Mouse (Mus musculus) megakaryocyte, adult 5-6 weeks (primary cell): Measurements from ENCODE around the gene Ppp1ca. TPM values are rescaled to one million over a fixed set of nuclear protein-coding genes. Genes with fewer than 3 reads are reported as not detected.

Experiments used
- ATAC-seq: 2 replicates; pipeline ENCODE4 v1.8.0; 2016; ENCODE audit warnings: mild to moderate bottlenecking, inconsistent platforms; ENCODE audit not compliant: poor library complexity, severe bottlenecking
- total RNA-seq, 2 experiments: library from RNA; stranded (forward) in 1 of 2; stranded (reverse) in 1 of 2; fragments of 153-499, 151-499 nt in 1 of 2; fragments of 221-1000, 200-1000 nt in 1 of 2; gene quantifications; 2 replicates each; pipeline versions ENCODE4 v1.2.3 to v1.2.4; 2015 to 2017

The Ppp1ca gene
- total RNA-seq, 2 experiments from 2014 or later, result 536 to 705 TPM

GRCm38 (mm10) chr19:4229451-4230076 is 37.7 kb downstream of the Ppp1ca start:
- ATAC-seq, result no peak

DNA sequence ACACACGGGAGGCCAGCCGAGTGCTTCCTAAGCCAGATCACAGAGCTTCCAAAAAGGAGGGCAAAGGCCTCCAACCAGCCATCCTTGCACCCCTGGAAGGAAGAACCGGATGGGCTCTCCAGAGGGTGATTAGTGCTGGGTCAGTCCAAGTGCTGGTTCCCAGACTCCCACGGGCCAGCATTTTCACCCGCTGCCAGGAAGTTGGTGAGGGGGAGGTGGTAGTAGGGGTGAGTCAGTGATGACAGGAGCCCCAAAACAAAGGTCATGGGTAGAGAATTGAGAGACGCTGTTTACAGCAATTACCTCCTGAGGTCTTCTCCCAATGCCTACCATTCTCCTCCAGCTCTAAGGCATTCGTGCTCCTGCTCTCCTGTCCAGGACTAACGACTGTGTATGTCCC is 38.5 kb downstream of the Ppp1ca start:
- no peak for ATAC-seq

DNA sequence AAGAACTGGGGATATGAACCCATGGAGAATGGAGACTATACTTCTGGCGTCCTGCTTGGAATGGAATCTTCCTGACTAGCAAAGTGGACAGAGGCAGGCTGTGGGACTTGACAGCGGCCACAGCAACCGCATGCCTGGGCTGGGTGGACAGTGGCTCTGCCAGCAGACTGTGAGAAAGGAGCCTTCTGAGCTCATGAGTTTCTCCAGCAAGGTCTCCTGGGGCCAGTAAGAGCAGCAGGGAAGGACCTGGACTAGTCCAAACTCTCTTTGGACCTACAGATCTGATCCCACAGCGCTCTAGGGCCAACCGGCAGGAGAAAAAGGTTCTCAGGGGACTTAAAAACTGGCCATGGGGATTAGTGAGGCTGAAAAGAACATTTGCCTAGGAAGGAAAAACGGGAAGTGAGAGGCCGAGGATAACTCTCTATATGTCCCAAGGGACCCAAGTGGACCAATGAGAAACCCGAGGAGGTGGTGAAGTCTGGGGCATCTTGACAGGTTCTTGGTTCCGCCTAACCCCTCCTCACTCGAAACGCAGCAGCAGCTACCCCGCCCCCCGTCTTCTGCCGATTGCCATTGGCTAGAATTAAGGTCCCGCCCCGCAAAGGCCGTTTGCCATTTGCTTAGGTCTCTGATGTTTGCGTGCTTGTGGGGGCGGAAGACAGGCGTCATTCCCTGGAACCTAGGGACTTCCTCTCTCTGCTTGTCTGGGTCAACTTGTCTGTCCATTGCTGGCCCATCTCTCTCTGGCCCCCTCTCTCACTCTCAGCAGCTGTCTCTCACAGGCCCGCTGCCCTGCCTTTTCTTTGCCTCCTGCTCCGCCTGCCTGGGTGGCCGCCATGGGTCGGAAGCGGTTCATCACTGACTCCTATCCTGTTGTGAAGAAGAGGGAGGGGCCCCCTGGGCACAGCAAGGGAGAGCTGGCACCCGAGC is 39.7 kb downstream of the Ppp1ca start, which contains the start of gene Pold4:
Pold4 (plus strand) TSS at position 647 of the 933 bp plus-strand sequence.
- ATAC-seq, result peak; percentile 86

DNA sequence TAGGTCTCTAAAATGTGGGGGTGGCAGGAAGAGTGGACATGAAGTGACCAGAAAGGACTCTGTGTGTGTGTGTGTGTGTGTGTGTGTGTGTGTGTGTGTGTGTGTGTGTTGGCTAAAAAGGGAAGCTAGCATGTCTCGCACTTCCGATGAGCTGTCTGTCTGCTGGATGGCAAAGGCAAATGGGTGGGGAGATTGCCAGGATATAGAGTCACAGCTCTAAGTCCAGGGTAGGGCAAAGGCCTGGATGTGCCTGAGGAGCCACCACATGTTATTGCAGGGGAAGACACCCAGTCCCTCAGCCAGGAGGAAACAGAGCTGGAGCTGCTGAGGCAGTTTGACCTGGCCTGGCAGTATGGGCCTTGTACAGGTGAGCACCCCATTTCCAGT is 40.3 kb downstream of the Ppp1ca start:
- ATAC-seq, result peak; percentile 44

DNA sequence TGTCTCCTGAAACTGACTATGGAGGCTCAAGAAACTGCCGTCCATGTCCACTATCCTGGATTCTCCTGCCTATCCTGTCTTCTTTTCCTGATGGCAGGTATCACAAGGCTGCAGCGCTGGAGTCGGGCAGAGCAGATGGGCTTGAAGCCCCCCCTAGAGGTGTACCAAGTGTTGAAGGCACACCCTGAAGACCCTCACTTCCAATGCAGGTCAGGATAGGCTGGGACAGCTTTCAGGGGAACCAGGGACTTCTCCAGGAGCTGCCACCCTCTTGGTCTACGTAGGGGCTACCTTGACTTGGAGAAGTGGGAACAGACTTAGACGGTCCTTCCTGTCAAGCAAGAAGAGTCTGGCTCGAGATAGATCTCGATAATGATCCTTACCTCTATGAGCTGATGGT is 40.8 kb downstream of the Ppp1ca start:
- no peak for ATAC-seq

GRCm38 (mm10) chr19:4234548-4234947 is 42.7 kb downstream of the Ppp1ca start:
- ATAC-seq, result no peak

GRCm38 (mm10) chr19:4240247-4240668 is 48.4 kb downstream of the Ppp1ca start:
- no peak for ATAC-seq

DNA sequence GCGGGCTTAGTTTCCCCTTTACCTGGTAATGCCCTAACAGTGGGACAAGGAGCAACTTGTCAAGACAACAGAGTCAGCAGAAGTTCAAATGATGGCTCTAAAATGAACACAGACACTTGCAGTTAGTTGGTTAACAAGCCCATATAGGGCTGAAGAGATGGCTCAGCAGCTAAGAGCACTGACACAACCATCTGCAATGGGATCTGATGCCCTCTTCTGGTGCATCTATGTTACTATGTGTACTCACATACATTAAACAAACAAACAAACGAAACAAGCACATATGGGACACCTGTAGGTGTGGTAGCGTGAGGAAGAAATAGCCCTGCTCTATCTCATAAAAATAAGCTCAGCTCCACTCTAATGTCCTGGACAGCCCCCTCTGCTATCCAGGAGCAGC is 50.6 kb downstream of the Ppp1ca start:
- ATAC-seq, result no peak

GRCm38 (mm10) chr19:4244775-4245174 is 52.9 kb downstream of the Ppp1ca start:
- ATAC-seq, result no peak

Other genes starting within 250 kb of the Ppp1ca start
Only the 30 nearest of the 31 such genes appear.
- gene Aldh3b3, start 233.4 kb upstream of the Ppp1ca start, total RNA-seq (2015), result 1.4 and 2.7 TPM in 2 replicates
- gene Aldh3b3, start 233.4 kb upstream of the Ppp1ca start, total RNA-seq (2017), result 2.4 TPM in 2 replicates
- 0.18 and 2.2 TPM in 2 replicates for gene Aldh3b2, start 219.7 kb upstream of the Ppp1ca start, total RNA-seq (2015)
- gene Aldh3b2, start 219.7 kb upstream of the Ppp1ca start, total RNA-seq (2017), result 0.28 and 0.55 TPM in 2 replicates
- gene Acy3, start 205.5 kb upstream of the Ppp1ca start, total RNA-seq (2015), result 0.51 and 0.62 TPM in 2 replicates
- gene Acy3, start 205.5 kb upstream of the Ppp1ca start, total RNA-seq (2017), result not detected in 2 replicates
- not detected in 2 replicates for gene Tbx10, start 199.3 kb upstream of the Ppp1ca start, total RNA-seq (2015)
- gene Tbx10, start 199.3 kb upstream of the Ppp1ca start, total RNA-seq (2017), result not detected in 2 replicates
- 8.6 and 13.4 TPM in 2 replicates for gene Nudt8, start 191.5 kb upstream of the Ppp1ca start, total RNA-seq (2015)
- 4.9 and 5.7 TPM in 2 replicates for gene Nudt8, start 191.5 kb upstream of the Ppp1ca start, total RNA-seq (2017)
- 0.45 TPM in 1 of 2 replicates, not detected in the other for gene Gm49405, start 191.4 kb upstream of the Ppp1ca start, total RNA-seq (2015)
- gene Gm49405, start 191.4 kb upstream of the Ppp1ca start, total RNA-seq (2017), result 0.28 and 1.2 TPM in 2 replicates
- gene Doc2g, start 188.8 kb upstream of the Ppp1ca start, total RNA-seq (2015), result 1.2 and 1.5 TPM in 2 replicates
- gene Doc2g, start 188.8 kb upstream of the Ppp1ca start, total RNA-seq (2017), result 0.18 and 0.37 TPM in 2 replicates
- 82.1 and 103 TPM in 2 replicates for gene Ndufv1, start 179.3 kb upstream of the Ppp1ca start, total RNA-seq (2015)
- 151 and 169 TPM in 2 replicates for gene Ndufv1, start 179.3 kb upstream of the Ppp1ca start, total RNA-seq (2017)
- gene Gstp1, start 154.1 kb upstream of the Ppp1ca start, total RNA-seq (2015), result 257 and 287 TPM in 2 replicates
- gene Gstp1, start 154.1 kb upstream of the Ppp1ca start, total RNA-seq (2017), result 69.5 and 80.2 TPM in 2 replicates
- 4.8 TPM in 1 of 2 replicates, not detected in the other for gene Gstp2, start 146.0 kb upstream of the Ppp1ca start, total RNA-seq (2015)
- 1.8 TPM in 1 of 2 replicates, not detected in the other for gene Gstp2, start 146.0 kb upstream of the Ppp1ca start, total RNA-seq (2017)
- 3.0 and 5.0 TPM in 2 replicates for gene Gstp3, start 132.5 kb upstream of the Ppp1ca start, total RNA-seq (2015)
- 4.0 and 4.5 TPM in 2 replicates for gene Gstp3, start 132.5 kb upstream of the Ppp1ca start, total RNA-seq (2017)
- gene Cabp2, start 110.5 kb upstream of the Ppp1ca start, total RNA-seq (2015), result not detected in 2 replicates
- gene Cabp2, start 110.5 kb upstream of the Ppp1ca start, total RNA-seq (2017), result not detected in 2 replicates
- 245 and 277 TPM in 2 replicates for gene Cdk2ap2, start 94.9 kb upstream of the Ppp1ca start, total RNA-seq (2015)
- 72.9 and 83.4 TPM in 2 replicates for gene Cdk2ap2, start 94.9 kb upstream of the Ppp1ca start, total RNA-seq (2017)
- gene Pitpnm1, start 92.1 kb upstream of the Ppp1ca start, total RNA-seq (2015), result 38.3 and 47.7 TPM in 2 replicates
- gene Pitpnm1, start 92.1 kb upstream of the Ppp1ca start, total RNA-seq (2017), result 30.2 and 38.9 TPM in 2 replicates
- 111 and 139 TPM in 2 replicates for gene Aip, start 66.2 kb upstream of the Ppp1ca start, total RNA-seq (2015)
- 72.5 and 76.7 TPM in 2 replicates for gene Aip, start 66.2 kb upstream of the Ppp1ca start, total RNA-seq (2017)
- gene Gpr152, start 52.3 kb upstream of the Ppp1ca start, total RNA-seq (2015), result not detected in 2 replicates
- not detected in 2 replicates for gene Gpr152, start 52.3 kb upstream of the Ppp1ca start, total RNA-seq (2017)
- gene Cabp4, start 48.0 kb upstream of the Ppp1ca start, total RNA-seq (2015), result 0.14 and 0.22 TPM in 2 replicates
- gene Cabp4, start 48.0 kb upstream of the Ppp1ca start, total RNA-seq (2017), result not detected in 2 replicates
- 279 and 345 TPM in 2 replicates for gene Coro1b, start 43.4 kb upstream of the Ppp1ca start, total RNA-seq (2015)
- gene Coro1b, start 43.4 kb upstream of the Ppp1ca start, total RNA-seq (2017), result 142 and 161 TPM in 2 replicates
- gene Ptprcap, start 38.5 kb upstream of the Ppp1ca start, total RNA-seq (2015), result 30.5 and 42.1 TPM in 2 replicates
- gene Ptprcap, start 38.5 kb upstream of the Ppp1ca start, total RNA-seq (2017), result 43.9 and 44.8 TPM in 2 replicates
- 21.0 and 26.7 TPM in 2 replicates for gene Rps6kb2, start 28.7 kb upstream of the Ppp1ca start, total RNA-seq (2015)
- gene Rps6kb2, start 28.7 kb upstream of the Ppp1ca start, total RNA-seq (2017), result 21.0 and 25.0 TPM in 2 replicates
- gene Carns1, start 16.6 kb upstream of the Ppp1ca start, total RNA-seq (2015), result 3.9 and 4.7 TPM in 2 replicates
- 1.3 and 2.0 TPM in 2 replicates for gene Carns1, start 16.6 kb upstream of the Ppp1ca start, total RNA-seq (2017)
- 52.8 and 59.9 TPM in 2 replicates for gene Tbc1d10c, start 781 bp upstream of the Ppp1ca start, total RNA-seq (2015)
- 21.5 and 33.5 TPM in 2 replicates for gene Tbc1d10c, start 781 bp upstream of the Ppp1ca start, total RNA-seq (2017)
- 32.8 and 36.7 TPM in 2 replicates for gene Rad9a, start 9.6 kb downstream of the Ppp1ca start, total RNA-seq (2015)
- gene Rad9a, start 9.6 kb downstream of the Ppp1ca start, total RNA-seq (2017), result 21.4 and 22.8 TPM in 2 replicates
- 1.4 and 2.9 TPM in 2 replicates for gene Clcf1, start 22.2 kb downstream of the Ppp1ca start, total RNA-seq (2015)
- gene Clcf1, start 22.2 kb downstream of the Ppp1ca start, total RNA-seq (2017), result 0.40 and 2.2 TPM in 2 replicates
- gene AC109138.7, start 22.3 kb downstream of the Ppp1ca start, total RNA-seq (2015), result not detected in 2 replicates
- gene AC109138.7, start 22.3 kb downstream of the Ppp1ca start, total RNA-seq (2017), result not detected in 2 replicates
- 98.9 and 105 TPM in 2 replicates for gene Pold4, start 39.8 kb downstream of the Ppp1ca start, total RNA-seq (2015)
- gene Pold4, start 39.8 kb downstream of the Ppp1ca start, total RNA-seq (2017), result 102 and 122 TPM in 2 replicates
- 15.9 and 16.5 TPM in 2 replicates for gene Ssh3, start 77.1 kb downstream of the Ppp1ca start, total RNA-seq (2015)
- 17.2 and 19.8 TPM in 2 replicates for gene Ssh3, start 77.1 kb downstream of the Ppp1ca start, total RNA-seq (2017)
- 6.5 and 7.2 TPM in 2 replicates for gene Ankrd13d, start 91.1 kb downstream of the Ppp1ca start, total RNA-seq (2015)
- 8.7 and 10.5 TPM in 2 replicates for gene Ankrd13d, start 91.1 kb downstream of the Ppp1ca start, total RNA-seq (2017)
- 278 TPM in 2 replicates for gene Grk2, start 114.2 kb downstream of the Ppp1ca start, total RNA-seq (2015)
- gene Grk2, start 114.2 kb downstream of the Ppp1ca start, total RNA-seq (2017), result 231 and 296 TPM in 2 replicates
- gene Kdm2a, start 206.2 kb downstream of the Ppp1ca start, total RNA-seq (2015), result 60.4 and 63.0 TPM in 2 replicates
- gene Kdm2a, start 206.2 kb downstream of the Ppp1ca start, total RNA-seq (2017), result 54.7 and 72.5 TPM in 2 replicates